Mouse (Mus musculus): Measurements from ENCODE around the gene Pcdh7. TPM values are rescaled to one million over a fixed set of nuclear protein-coding genes. Genes with fewer than 3 reads are reported as not detected.

Gene Pcdh7
- polyA plus RNA-seq, 1 experiment from 2014 or later = 4.1 TPM

DNA sequence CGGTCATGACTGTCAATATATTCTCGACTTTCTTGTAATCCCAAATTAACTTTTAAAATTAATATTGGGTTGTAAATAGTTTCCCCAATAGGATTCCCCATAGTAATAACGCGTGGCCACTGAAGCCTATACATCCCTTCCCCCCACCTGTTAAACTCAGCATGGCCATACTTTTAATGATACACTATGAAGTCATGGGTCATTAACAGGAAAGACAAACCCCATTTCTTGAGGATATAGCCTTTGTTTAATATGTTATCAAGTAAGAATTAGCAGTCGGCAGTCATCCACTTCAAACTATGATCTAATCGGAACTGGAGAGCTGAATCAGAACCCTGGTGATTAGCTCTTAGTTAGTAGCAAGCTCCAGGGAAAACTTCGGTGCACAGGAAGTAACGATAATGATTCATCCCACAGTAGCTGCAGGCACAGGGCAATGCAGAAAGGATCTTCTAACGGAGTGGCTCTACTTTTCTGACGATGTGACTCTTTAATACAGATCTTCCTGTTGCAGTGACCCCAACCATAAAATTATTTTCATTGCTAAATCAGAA lies 50.8 kb downstream of the Pcdh7 start:
- DNase-seq (no peak), ATAC-seq (ENCODE audit: insufficient read depth) (no peak)
- TF ChIP-seq CTCF (IDR thresholded peaks at IDR 0.05; ENCODE audit: low read depth) = no peak
- no peak overlapping the region for H3K4me2 ChIP-seq
- no peak overlapping the region for H3K27ac ChIP-seq (ENCODE audit: low read depth)
- H3K4me1 ChIP-seq (ENCODE audit: insufficient read depth) = no peaks in the 10 kb centered on the region
- H3K4me3 ChIP-seq (ENCODE audit: low read depth, low read length) = no peak overlapping the region
- H3K9me3 ChIP-seq (ENCODE audit: low read depth, low read length) = no peaks in the 10 kb centered on the region
- 70% methylated on average over 10 of the region's 10 CpGs for WGBS
- no peak overlapping the region for H3K9ac ChIP-seq
- no peaks in the 10 kb centered on the region for H3K27me3 ChIP-seq (ENCODE audit: insufficient read depth, low read length)
- no peaks in the 10 kb centered on the region for H3K36me3 ChIP-seq (ENCODE audit: insufficient read depth)

DNA sequence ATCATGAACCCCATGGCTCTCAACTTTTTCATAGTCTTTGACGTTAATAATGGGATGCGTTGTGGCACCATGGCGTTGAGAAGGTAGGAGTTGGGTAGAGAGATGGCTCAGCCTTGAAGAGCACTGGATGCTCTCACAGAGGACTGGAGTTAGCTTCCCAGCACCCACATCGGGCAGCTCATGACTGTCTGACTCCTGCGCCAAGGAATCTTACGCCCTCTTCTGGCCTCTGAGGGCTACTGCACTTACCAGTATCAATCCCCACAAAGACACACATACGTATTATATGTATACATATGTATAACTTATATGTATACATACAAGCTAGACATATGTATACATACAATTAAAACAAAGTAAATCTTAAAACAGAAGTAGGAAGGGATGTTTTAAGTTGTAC lies 51.9 kb downstream of the Pcdh7 start:
- Histone ChIP-seq H3K4me3 (ENCODE audit: low read depth, low read length) (no peak overlapping the region), H3K9ac (no peak overlapping the region), H3K27ac (ENCODE audit: low read depth) (no peak overlapping the region), H3K4me2 (no peak overlapping the region), H3K27me3 (ENCODE audit: insufficient read depth, low read length) (no peaks in the 10 kb centered on the region), H3K36me3 (ENCODE audit: insufficient read depth) (no peaks in the 10 kb centered on the region), H3K9me3 (ENCODE audit: low read depth, low read length) (no peaks in the 10 kb centered on the region), H3K4me1 (ENCODE audit: insufficient read depth) (no peaks in the 10 kb centered on the region)
- ATAC-seq (ENCODE audit: insufficient read depth) = no peak
- no peak for DNase-seq
- WGBS = 92% methylated on average over 7 of the region's 7 CpGs
- TF ChIP-seq CTCF (IDR thresholded peaks at IDR 0.05; ENCODE audit: low read depth) = peak; percentile 21; the same call in 1 of the 2 replicates

DNA sequence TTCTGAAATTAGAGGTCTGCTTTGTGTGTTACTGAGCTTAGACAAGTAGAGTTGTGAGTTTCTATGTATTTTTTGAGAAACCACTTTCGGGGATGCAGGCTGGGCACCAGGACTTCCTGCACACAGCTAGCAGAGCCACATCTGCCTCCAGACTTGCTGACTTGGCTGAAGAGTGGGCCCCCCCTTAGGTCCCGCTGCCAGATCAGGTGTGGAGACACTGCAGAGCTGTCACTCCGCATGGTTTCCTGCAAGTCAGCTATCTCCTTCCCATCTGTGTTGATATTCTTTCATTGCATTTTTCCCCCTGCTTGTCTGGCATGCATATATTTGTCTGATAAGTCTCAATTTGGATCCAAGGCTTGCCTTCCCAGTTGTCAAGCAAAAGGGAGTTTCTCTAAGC lies 52.6 kb downstream of the Pcdh7 start:
- DNase-seq (no peak), ATAC-seq (ENCODE audit: insufficient read depth) (no peak)
- Histone ChIP-seq H3K27me3 (ENCODE audit: insufficient read depth, low read length) (no peaks in the 10 kb centered on the region), H3K36me3 (ENCODE audit: insufficient read depth) (no peaks in the 10 kb centered on the region), H3K4me1 (ENCODE audit: insufficient read depth) (no peaks in the 10 kb centered on the region), H3K9me3 (ENCODE audit: low read depth, low read length) (no peaks in the 10 kb centered on the region), H3K4me2 (no peak overlapping the region), H3K27ac (ENCODE audit: low read depth) (no peak overlapping the region), H3K9ac (no peak overlapping the region), H3K4me3 (ENCODE audit: low read depth, low read length) (no peak overlapping the region)
- 72% methylated on average over 3 of the region's 3 CpGs for WGBS
- TF ChIP-seq CTCF (IDR thresholded peaks at IDR 0.05; ENCODE audit: low read depth) = no peak

DNA sequence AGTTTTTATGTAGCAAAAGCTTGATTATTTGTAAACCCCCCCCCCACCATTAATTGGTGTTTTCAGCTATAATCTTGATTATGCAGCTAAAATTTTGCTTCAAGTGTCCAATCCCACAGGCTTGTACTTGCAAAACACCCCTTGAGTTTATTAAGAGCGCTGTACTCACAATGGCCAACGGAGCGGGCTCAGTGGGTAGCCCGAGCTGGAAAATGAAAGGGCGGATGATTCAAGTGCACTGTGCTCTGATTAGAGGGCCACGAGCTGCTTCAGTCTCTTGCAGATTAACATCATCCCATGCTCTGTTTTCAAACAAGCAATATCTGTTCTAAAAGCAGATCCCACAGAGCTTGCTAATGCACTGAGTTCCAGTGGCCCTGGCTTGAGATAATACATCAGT lies 53.4 kb downstream of the Pcdh7 start:
- no peak overlapping the region for H3K4me2 ChIP-seq
- 88% methylated on average over 6 of the region's 6 CpGs for WGBS
- no peaks in the 10 kb centered on the region for H3K36me3 ChIP-seq (ENCODE audit: insufficient read depth)
- H3K4me3 ChIP-seq (ENCODE audit: low read depth, low read length) = no peak overlapping the region
- ATAC-seq (ENCODE audit: insufficient read depth) (no peak), DNase-seq (no peak)
- H3K27ac ChIP-seq (ENCODE audit: low read depth) = no peak overlapping the region
- no peaks in the 10 kb centered on the region for H3K9me3 ChIP-seq (ENCODE audit: low read depth, low read length)
- H3K27me3 ChIP-seq (ENCODE audit: insufficient read depth, low read length) = no peaks in the 10 kb centered on the region
- H3K4me1 ChIP-seq (ENCODE audit: insufficient read depth) = no peaks in the 10 kb centered on the region
- no peak for TF ChIP-seq CTCF (IDR thresholded peaks at IDR 0.05; ENCODE audit: low read depth)
- no peak overlapping the region for H3K9ac ChIP-seq

DNA sequence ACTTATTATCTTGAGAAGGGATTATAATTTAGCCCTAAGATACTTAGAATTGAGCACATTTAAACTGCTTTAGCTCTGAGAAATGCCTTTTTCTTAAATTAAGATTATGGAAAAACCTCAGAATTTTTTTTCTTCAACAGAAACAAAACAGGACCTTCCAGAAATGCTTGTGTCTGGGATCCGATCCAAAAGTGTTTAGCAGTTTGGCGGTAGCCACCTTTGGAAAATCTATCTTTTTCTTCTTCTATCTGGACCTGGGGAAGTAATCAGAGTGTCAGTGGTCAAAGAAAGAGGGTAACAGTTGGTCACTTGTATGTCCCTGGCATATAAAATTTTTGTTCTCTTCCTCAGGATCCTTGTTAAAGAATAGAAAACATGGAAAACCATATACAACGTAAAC lies 54.9 kb downstream of the Pcdh7 start:
- ATAC-seq (ENCODE audit: insufficient read depth) = no peak
- no peaks in the 10 kb centered on the region for H3K4me1 ChIP-seq (ENCODE audit: insufficient read depth)
- no peaks in the 10 kb centered on the region for H3K9me3 ChIP-seq (ENCODE audit: low read depth, low read length)
- H3K4me2 ChIP-seq = no peak overlapping the region
- H3K36me3 ChIP-seq (ENCODE audit: insufficient read depth) = no peaks in the 10 kb centered on the region
- no peak overlapping the region for H3K9ac ChIP-seq
- H3K27me3 ChIP-seq (ENCODE audit: insufficient read depth, low read length) = no peaks in the 10 kb centered on the region
- 55% methylated on average over 3 of the region's 3 CpGs for WGBS
- no peak overlapping the region for H3K4me3 ChIP-seq (ENCODE audit: low read depth, low read length)
- peak; percentile 40 for DNase-seq
- TF ChIP-seq CTCF (IDR thresholded peaks at IDR 0.05; ENCODE audit: low read depth) = no peak
- H3K27ac ChIP-seq (ENCODE audit: low read depth) = no peak overlapping the region

DNA sequence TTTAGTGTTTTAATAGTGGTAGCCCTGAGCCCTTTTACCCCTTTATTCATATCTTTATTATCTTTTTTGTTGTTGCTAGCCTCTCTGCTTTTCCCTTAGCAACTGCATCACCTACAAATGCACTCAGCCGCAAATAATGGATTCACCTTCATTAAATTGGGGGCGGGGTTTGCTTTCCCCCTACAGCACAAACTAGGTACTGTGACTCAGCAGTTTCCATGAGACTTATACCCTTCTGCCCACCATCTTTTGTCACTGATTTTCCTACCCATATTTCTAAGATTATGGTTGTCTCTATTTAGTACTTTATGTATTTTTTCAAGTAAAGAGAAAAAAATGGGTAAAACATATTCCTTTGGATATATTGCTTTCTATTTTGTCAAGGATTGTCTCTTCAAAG lies 56.7 kb downstream of the Pcdh7 start:
- Histone ChIP-seq H3K27me3 (ENCODE audit: insufficient read depth, low read length) (no peaks in the 10 kb centered on the region), H3K9me3 (ENCODE audit: low read depth, low read length) (no peaks in the 10 kb centered on the region), H3K4me2 (no peak overlapping the region), H3K36me3 (ENCODE audit: insufficient read depth) (no peaks in the 10 kb centered on the region), H3K4me3 (ENCODE audit: low read depth, low read length) (no peak overlapping the region), H3K4me1 (ENCODE audit: insufficient read depth) (no peaks in the 10 kb centered on the region), H3K9ac (no peak overlapping the region), H3K27ac (ENCODE audit: low read depth) (no peak overlapping the region)
- WGBS = 88% methylated on average over 2 of the region's 2 CpGs
- DNase-seq = no peak
- ATAC-seq (ENCODE audit: insufficient read depth) = no peak
- TF ChIP-seq CTCF (IDR thresholded peaks at IDR 0.05; ENCODE audit: low read depth) = no peak

DNA sequence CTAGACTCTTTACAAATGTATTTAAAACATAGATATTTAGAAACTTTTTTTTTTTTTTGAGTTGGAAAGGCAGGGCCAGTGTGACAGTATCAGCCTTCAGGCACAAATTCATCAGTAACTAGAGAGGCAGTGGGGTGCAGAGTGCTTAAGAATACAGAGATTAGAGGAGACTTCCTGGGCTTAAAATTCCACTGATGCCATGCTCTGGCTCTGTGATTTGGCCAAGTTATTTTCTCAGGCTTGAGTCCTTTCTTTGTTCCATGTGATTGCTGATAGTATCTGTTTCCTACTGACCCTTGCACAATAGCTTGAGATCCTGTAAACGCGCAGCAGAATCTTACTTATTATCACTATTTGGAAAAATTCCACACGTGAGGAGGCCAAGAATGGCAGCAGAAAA lies 60.3 kb downstream of the Pcdh7 start:
- ATAC-seq (ENCODE audit: insufficient read depth) = no peak
- no peaks in the 10 kb centered on the region for H3K27me3 ChIP-seq (ENCODE audit: insufficient read depth, low read length)
- no peak overlapping the region for H3K9ac ChIP-seq
- H3K4me1 ChIP-seq (ENCODE audit: insufficient read depth) = no peaks in the 10 kb centered on the region
- H3K4me3 ChIP-seq (ENCODE audit: low read depth, low read length) = no peak overlapping the region
- DNase-seq = peak; percentile 15
- H3K36me3 ChIP-seq (ENCODE audit: insufficient read depth) = no peaks in the 10 kb centered on the region
- no peak for TF ChIP-seq CTCF (IDR thresholded peaks at IDR 0.05; ENCODE audit: low read depth)
- H3K9me3 ChIP-seq (ENCODE audit: low read depth, low read length) = no peaks in the 10 kb centered on the region
- 35% methylated on average over 3 of the region's 3 CpGs for WGBS
- H3K4me2 ChIP-seq = no peak overlapping the region
- no peak overlapping the region for H3K27ac ChIP-seq (ENCODE audit: low read depth)

DNA sequence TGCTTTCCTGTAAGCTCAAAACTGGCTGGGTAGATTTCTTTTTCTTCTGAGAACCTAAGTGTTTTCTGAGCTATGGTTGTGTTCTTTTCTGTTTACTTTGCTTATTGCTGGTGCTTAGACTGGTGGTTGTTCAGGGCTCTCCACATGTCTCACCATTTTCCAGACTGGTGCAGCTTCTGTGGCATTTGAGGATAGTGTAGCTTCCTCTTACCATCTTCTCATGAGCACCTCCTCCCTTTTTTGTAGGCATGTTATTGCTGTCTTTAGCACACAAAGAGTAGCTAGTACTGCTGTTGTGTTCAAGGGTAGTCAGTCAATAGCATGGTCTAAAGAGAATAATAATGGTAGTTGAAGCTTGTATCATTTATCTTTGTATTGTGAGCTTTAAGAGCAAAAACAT lies 62.2 kb downstream of the Pcdh7 start:
- ATAC-seq (ENCODE audit: insufficient read depth) = no peak
- no peak overlapping the region for H3K27ac ChIP-seq (ENCODE audit: low read depth)

More for the DNA sequence above, 62.2 kb downstream of the Pcdh7 start:
- no peaks in the 10 kb centered on the region for H3K4me1 ChIP-seq (ENCODE audit: insufficient read depth)
- TF ChIP-seq CTCF (IDR thresholded peaks at IDR 0.05; ENCODE audit: low read depth) = no peak
- H3K9me3 ChIP-seq (ENCODE audit: low read depth, low read length) = no peaks in the 10 kb centered on the region
- no peak overlapping the region for H3K9ac ChIP-seq
- no peak overlapping the region for H3K4me3 ChIP-seq (ENCODE audit: low read depth, low read length)
- DNase-seq = no peak
- no peaks in the 10 kb centered on the region for H3K36me3 ChIP-seq (ENCODE audit: insufficient read depth)
- no peak overlapping the region for H3K4me2 ChIP-seq
- H3K27me3 ChIP-seq (ENCODE audit: insufficient read depth, low read length) = no peaks in the 10 kb centered on the region

All from lung, embryonic 14.5 days (tissue).